Mouse (Mus musculus): ENCODE results near the gene Khdc1c. TPM values are rescaled to one million over a fixed set of nuclear protein-coding genes. Genes with fewer than 3 reads are reported as not detected.
"Not testable (repeated sequence)": the region's sequence is repeated elsewhere in the genome, so short reads cannot be mapped to it uniquely, and the experiment has no call there.

Khdc1c gene
- total and polyA plus RNA-seq, 3 experiments: not detected

- dilution Hi-C loops (cut with MboI; ENCODE audit: extremely low pct_ligation_motif_present, extremely low pct_unique_long_range_greater_than_20kb, low sequenced_read_pairs): no loop called here
Measured at GRCm38 (mm10) chr1:21340745-21341144, 27.4 kb upstream of the Khdc1c start.

GRCm38 (mm10) chr1:21344253-21344652, 23.9 kb upstream of the Khdc1c start:
- TF ChIP-seq ZC3H11A (IDR thresholded peaks at IDR 0.05; ENCODE audit: low read depth, low read length): peak; percentile 24; the same call in 1 of the 2 replicates
- peak; percentile 64 for TF ChIP-seq SMC3 (IDR thresholded peaks at IDR 0.05; ENCODE audit: low read depth, low read length)
- TF ChIP-seq CTCF (conservative IDR thresholded peaks at IDR 0.05 in 1 of 2, IDR thresholded peaks at IDR 0.05 in 1 of 2; ENCODE audit: low read depth in 2 of 2, low read length in 2 of 2): peak; percentile 78 to 83
- TF ChIP-seq RAD21 (IDR thresholded peaks at IDR 0.05; ENCODE audit: low read depth, low read length): peak; percentile 81
- TF ChIP-seq IRF4 (IDR thresholded peaks at IDR 0.05; ENCODE audit: low read depth, low read length): no peak
- TF ChIP-seq NELFE (IDR thresholded peaks at IDR 0.05; ENCODE audit: low read depth, low read length): no peak
- TF ChIP-seq GABPA (IDR thresholded peaks at IDR 0.05; ENCODE audit: insufficient replicate concordance, low read depth, low read length): no peak
- peak; percentile 51 for DNase-seq (ENCODE audit: extremely low read depth)
- H3K27me3 ChIP-seq (replicated peaks): no peaks in the 10 kb centered on the region
- dilution Hi-C loops (cut with MboI; ENCODE audit: extremely low pct_ligation_motif_present, extremely low pct_unique_long_range_greater_than_20kb, low sequenced_read_pairs) (no loop called here), in situ Hi-C loops (cut with MboI; ENCODE audit: low pct_ligation_motif_present, low pct_unique_long_range_greater_than_20kb, low sequenced_read_pairs) (no loop called here)
- H3K79me2 ChIP-seq (replicated peaks; ENCODE audit: control insufficient read depth, extremely low read depth, insufficient read depth, poor library complexity, severe bottlenecking): no peaks in the 10 kb centered on the region
- H3K36me3 ChIP-seq (replicated peaks in 1 of 2; ENCODE audit: control insufficient read depth in 1 of 2, insufficient read depth in 1 of 2, low read length in 1 of 2): no peaks in the 10 kb centered on the region
- no peaks in the 10 kb centered on the region for H3K9me3 ChIP-seq (replicated peaks; ENCODE audit: low read length)
- no peak overlapping the region for H3K4me2 ChIP-seq (ENCODE audit: insufficient read depth, low read depth, poor library complexity, severe bottlenecking)
- no peak overlapping the region for H3K9ac ChIP-seq (ENCODE audit: insufficient read depth, low read depth)
- H3K4me1 ChIP-seq (ENCODE audit: control insufficient read depth in 1 of 2, insufficient read depth in 2 of 2): no peaks in the 10 kb centered on the region
- H3K4me3 ChIP-seq (replicated peaks in 1 of 3; ENCODE audit: low read depth in 2 of 3, low read length in 2 of 3, poor library complexity in 1 of 3): no peak overlapping the region
- no peak overlapping the region for H3K27ac ChIP-seq (ENCODE audit: insufficient read depth, low read depth)

More at GRCm38 (mm10) chr1:21340745-21341144, 27.4 kb upstream of the Khdc1c start:
- Histone ChIP-seq H3K4me1 (ENCODE audit: control insufficient read depth in 1 of 2, insufficient read depth in 2 of 2) (no peaks in the 10 kb centered on the region), H3K9ac (ENCODE audit: insufficient read depth, low read depth) (no peak overlapping the region), H3K27ac (ENCODE audit: insufficient read depth, low read depth) (no peak overlapping the region), H3K9me3 (replicated peaks; ENCODE audit: low read length) (peaks cover 3% of the 10 kb centered on the region), H3K27me3 (replicated peaks) (no peaks in the 10 kb centered on the region), H3K4me3 (replicated peaks in 1 of 3; ENCODE audit: low read depth in 2 of 3, low read length in 2 of 3, poor library complexity in 1 of 3) (no peak overlapping the region), H3K79me2 (replicated peaks; ENCODE audit: control insufficient read depth, extremely low read depth, insufficient read depth, poor library complexity, severe bottlenecking) (no peaks in the 10 kb centered on the region), H3K4me2 (ENCODE audit: insufficient read depth, low read depth, poor library complexity, severe bottlenecking) (no peak overlapping the region), H3K36me3 (replicated peaks in 1 of 2; ENCODE audit: control insufficient read depth in 1 of 2, insufficient read depth in 1 of 2, low read length in 1 of 2) (no peaks in the 10 kb centered on the region)
- in situ Hi-C loops (cut with MboI; ENCODE audit: low pct_ligation_motif_present, low pct_unique_long_range_greater_than_20kb, low sequenced_read_pairs): no loop called here
- no peak for DNase-seq (ENCODE audit: extremely low read depth)
- no peak for TF ChIP-seq NELFE (IDR thresholded peaks at IDR 0.05; ENCODE audit: low read depth, low read length)
- no peak for TF ChIP-seq EP300 (IDR thresholded peaks at IDR 0.05; ENCODE audit: low read length)
- no peak for TF ChIP-seq RCOR1 (conservative IDR thresholded peaks at IDR 0.05; ENCODE audit: low read depth, low read length)
- no peak for TF ChIP-seq MAX (IDR thresholded peaks at IDR 0.05; ENCODE audit: low read length)
- no peak for TF ChIP-seq E2F4 (IDR thresholded peaks at IDR 0.05; ENCODE audit: insufficient replicate concordance, low read depth, low read length)
- no peak for TF ChIP-seq ZMIZ1 (IDR thresholded peaks at IDR 0.05; ENCODE audit: low read depth, low read length)
- TF ChIP-seq ZNF384 (IDR thresholded peaks at IDR 0.05; ENCODE audit: low read depth, low read length): no peak
- TF ChIP-seq SIN3A (IDR thresholded peaks at IDR 0.05; ENCODE audit: low read length): no peak
- TF ChIP-seq ZC3H11A (IDR thresholded peaks at IDR 0.05; ENCODE audit: low read depth, low read length): no peak
- TF ChIP-seq PAX5 (IDR thresholded peaks at IDR 0.05; ENCODE audit: low read length): no peak
- TF ChIP-seq USF1 (IDR thresholded peaks at IDR 0.05; ENCODE audit: low read depth, low read length): no peak
- no peak for TF ChIP-seq MAZ (IDR thresholded peaks at IDR 0.05; ENCODE audit: low read depth, low read length)
- TF ChIP-seq NRF1 (IDR thresholded peaks at IDR 0.05; ENCODE audit: low read depth, low read length): no peak
- no peak for TF ChIP-seq MXI1 (IDR thresholded peaks at IDR 0.05; ENCODE audit: low read depth, low read length)
- TF ChIP-seq JUN (IDR thresholded peaks at IDR 0.05; ENCODE audit: insufficient read depth, low read depth, low read length): no peak
- TF ChIP-seq TBP (conservative IDR thresholded peaks at IDR 0.05; ENCODE audit: low read depth, low read length): no peak

- in situ Hi-C loops (cut with MboI; ENCODE audit: low pct_ligation_motif_present, low pct_unique_long_range_greater_than_20kb, low sequenced_read_pairs): not testable (repeated sequence)
Measured at GRCm38 (mm10) chr1:21344752-21345151, 23.4 kb upstream of the Khdc1c start.

More at GRCm38 (mm10) chr1:21344752-21345151, 23.4 kb upstream of the Khdc1c start:
- H3K27ac ChIP-seq (ENCODE audit: insufficient read depth, low read depth); H3K36me3 ChIP-seq (replicated peaks in 1 of 2; ENCODE audit: control insufficient read depth in 1 of 2, insufficient read depth in 1 of 2, low read length in 1 of 2); H3K27me3 ChIP-seq (replicated peaks); H3K9me3 ChIP-seq (replicated peaks; ENCODE audit: low read length); H3K4me2 ChIP-seq (ENCODE audit: insufficient read depth, low read depth, poor library complexity, severe bottlenecking); H3K9ac ChIP-seq (ENCODE audit: insufficient read depth, low read depth); dilution Hi-C loops (cut with MboI; ENCODE audit: extremely low pct_ligation_motif_present, extremely low pct_unique_long_range_greater_than_20kb, low sequenced_read_pairs); H3K79me2 ChIP-seq (replicated peaks; ENCODE audit: control insufficient read depth, extremely low read depth, insufficient read depth, poor library complexity, severe bottlenecking); H3K4me3 ChIP-seq (replicated peaks in 1 of 3; ENCODE audit: low read depth in 2 of 3, low read length in 2 of 3, poor library complexity in 1 of 3); DNase-seq (ENCODE audit: extremely low read depth); H3K4me1 ChIP-seq (ENCODE audit: control insufficient read depth in 1 of 2, insufficient read depth in 2 of 2): not testable (repeated sequence)

Measured in CH12.LX (cell line).